Mouse (Mus musculus): Measurements from ENCODE around the gene Mrc2.

The Mrc2 gene

DNA sequence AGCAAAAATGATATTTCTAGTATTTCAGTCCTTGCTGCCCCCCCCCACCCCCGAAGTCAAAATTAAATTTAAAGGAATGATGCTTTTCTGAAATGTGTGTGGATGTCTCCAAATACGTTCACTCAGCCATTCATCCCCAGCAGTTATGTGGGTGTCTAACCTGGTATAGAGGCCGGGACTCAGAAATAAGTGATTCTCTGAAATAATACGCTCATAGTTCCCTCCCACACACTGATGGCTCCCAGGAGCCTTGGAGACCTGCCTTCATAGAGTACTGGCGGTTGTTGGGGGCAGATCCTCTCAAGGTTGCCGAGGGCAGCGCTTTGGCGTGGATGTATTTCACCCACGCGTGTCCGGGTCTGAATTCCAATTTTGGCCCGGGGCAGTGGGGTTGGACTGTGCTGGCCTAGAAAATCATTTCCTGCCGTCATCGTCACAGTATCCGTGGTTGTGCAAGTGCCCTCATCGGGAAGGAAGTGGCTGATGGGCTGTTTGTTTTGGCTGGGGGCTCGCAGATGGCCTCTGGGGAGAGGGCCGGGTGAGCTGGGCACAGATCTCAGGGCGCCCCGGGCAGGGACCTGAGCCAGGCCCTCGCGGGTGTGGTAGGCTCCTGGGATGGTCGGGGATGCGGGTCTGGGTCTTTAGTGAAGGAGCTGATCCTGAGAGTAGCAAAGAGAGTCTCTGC lies 19.0 kb downstream of the Mrc2 start:
- peak; percentile 38 for DNase-seq (ENCODE audit: low spot score)

DNA sequence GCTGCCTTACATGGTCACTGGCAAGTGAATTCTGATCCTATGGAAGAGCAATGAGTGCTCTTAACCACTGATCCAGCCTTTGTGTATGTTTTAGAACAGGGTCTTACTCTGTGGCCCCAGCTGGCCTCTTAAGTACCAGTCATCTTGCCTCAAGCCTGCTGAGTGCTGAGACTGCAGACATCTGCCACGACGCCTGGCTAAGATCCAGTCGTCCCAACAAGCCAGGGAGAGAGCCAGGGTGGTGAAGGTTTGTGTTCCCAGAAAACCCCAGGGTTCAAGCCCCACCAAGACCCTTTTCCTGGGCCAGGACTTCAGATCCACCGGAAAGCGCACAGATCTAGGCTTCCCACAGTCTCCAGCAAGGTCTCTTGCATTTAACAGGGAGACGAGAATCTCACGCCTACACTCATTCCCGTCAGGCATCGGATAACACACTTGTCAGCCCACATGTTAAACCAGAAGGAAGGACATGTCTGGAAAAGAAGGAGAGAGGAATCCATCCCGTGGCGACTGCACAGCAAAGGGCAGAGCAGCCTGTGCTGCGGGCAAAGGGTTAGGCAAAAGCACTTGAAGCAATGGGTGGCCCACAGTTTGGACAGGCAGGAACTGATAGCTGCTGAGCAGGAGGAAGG lies 20.0 kb downstream of the Mrc2 start:
- no peak for DNase-seq (ENCODE audit: low spot score)

DNA sequence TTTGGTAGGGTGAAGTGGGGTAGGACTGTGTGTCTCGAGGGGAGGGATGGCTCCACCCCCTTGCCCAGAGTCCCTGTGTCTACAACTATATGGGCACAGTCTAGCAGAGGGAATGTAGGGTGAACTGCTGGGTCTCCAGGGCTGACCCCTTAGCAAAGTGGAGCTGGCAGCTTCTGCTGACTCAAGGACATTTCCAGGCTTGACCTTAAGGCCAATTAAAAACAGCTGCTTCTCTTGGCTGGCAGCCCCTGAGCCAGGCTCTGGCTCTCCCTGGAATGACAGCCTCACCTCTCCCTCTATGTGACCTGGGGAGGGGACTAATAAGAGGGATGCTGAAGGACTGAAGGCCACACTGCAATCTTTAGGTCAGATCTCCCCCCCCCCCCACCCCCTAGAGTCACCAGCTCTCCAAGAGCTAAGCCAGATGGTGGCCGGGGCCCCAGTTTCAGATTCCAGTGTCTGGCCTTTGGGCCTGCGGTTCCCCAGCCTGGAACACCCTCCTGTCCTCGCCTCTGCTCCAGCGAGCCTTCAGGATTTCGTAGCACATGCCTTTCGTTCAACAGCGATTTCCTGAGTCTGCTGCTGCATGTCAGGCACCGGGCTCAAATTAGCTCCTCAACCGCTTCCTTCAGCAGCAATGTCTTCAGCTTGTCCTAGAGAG lies 20.7 kb downstream of the Mrc2 start:
- no peak for DNase-seq (ENCODE audit: low spot score)

DNA sequence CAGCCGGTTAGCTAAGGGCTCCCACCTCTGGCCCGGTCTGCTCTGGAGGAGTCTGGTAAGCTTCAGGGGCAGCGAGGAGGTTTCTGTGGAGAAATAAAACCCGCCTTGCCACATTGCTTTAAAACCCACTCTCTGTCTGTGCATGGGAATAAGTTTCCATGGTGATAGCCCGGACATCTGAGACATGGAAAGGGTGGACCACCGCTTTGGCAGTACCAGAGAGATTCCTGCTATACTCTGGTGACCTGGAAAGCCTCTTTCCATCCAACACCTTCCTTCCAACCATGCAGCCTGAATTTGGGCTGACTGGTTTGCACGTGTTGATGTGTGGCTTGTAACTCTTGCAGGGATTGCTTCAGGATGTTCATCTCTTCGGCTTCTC lies 21.2 kb downstream of the Mrc2 start:
- DNase-seq (ENCODE audit: low spot score) = no peak

DNA sequence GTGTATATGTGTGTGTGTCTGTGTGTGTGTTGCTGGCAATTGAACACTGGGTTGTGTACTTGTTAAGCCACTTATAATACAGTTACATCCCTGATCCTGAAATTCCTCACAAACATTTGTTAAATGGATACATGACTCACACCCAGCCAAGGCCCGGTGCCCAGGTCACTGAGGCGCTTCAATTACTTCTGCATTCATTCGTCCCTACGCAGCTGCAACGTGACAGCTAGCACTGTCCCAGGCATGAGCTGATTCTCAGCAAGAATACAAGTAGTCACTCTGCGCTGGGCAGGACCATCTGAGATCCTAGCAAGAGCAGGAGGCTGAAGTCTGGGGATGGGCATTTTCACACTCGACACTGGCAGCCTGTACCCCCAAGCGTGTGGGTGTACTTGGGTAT lies 22.9 kb downstream of the Mrc2 start:
- DNase-seq (ENCODE audit: low spot score) = no peak

DNA sequence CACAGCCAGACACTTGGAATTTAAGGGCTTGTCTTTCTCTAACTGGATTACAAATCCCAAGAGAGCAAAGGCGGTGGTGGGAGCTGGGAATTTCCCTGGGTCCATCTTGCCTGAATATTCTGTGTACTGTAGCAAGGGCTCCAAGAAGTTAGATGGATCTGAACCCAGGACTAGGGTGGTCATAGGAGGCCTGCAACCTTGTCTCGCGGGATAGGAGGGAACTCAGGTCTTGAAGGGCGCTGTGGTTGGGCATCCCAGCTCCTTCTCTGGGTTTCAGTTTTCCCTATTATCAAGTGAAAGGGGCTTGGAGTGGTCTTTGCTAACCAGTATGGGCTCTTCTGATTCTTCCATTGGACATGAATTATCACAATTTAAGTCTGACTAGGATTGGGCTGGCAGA lies 23.7 kb downstream of the Mrc2 start:
- no peak for DNase-seq (ENCODE audit: low spot score)

DNA sequence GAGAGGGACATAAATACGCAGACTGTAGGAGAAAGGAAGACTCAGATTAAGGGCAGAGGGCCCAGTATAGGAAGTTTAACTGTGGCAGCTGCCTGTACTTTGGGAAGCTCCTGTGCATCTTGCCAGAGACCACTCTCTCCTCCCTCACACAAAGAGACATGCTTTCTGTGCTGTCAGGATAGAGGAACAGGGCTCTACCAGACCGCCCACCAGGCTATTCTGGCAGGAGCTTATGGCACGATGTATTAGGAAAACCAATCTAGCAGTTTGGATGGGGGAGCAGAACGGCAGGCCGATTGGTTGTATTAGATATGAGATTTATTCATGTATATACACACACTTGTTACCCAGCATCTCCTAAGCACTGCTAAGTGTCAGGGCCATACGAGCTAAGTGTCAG lies 25.3 kb downstream of the Mrc2 start:
- DNase-seq (ENCODE audit: low spot score) = no peak

DNA sequence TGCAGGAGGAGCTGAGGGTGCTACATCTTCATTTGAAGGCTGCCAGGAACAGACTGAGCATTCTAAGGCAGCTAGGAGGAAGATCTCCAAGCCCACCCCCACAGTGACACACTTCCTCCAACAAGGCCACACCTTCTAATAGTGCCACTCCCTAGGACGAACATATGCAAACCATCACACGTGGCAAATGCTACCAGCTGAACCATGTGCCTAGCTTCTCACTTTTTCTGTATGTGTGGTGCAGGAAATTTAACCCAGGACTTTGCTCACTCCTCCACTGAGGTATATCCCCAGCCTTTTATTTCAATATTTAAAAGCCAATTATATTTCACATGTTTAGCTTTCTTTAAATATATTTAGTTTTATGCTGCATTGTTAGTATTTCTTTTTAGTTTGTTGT lies 28.6 kb downstream of the Mrc2 start:
- DNase-seq (ENCODE audit: low spot score) = no peak

DNA sequence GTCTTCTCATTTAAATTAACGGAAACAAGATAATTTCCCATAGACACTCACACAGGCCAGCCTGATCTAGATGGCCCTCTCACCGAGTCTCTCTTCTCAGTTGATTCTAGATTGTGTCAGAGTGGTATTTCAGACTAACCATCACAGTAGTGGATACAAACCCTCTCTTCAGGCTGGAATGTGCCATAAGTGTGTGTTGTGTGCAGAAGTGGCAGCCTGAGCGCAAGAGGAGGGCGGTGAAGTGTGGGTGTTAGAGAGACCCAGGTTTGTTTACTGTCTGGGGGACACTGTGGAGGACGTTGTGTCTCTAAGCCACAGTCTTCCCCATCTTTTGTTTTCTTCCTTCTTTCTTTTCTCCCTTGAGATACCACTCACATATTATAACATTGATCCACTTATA lies 31.1 kb downstream of the Mrc2 start:
- DNase-seq (ENCODE audit: low spot score) = no peak

DNA sequence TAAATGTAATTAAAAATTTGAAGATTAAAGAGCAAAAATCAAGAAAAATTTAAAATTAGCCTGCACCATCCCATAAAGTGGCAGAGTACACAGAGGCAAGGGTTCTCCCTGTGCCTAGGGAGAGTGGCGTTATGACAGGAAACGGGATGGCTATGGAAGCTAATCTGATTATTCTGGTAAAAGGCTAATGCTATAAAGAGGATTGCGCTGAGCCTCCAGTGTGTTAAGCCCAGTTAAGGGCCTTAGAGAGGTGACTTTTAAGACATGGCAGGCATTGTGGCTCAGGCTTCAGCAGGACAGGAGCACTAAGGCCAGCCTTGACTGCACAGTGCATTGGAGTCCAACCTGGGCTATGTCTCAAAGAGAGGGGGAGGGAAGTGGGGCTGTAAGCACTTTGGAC lies 34.7 kb downstream of the Mrc2 start:
- no peak for DNase-seq (ENCODE audit: low spot score)

DNA sequence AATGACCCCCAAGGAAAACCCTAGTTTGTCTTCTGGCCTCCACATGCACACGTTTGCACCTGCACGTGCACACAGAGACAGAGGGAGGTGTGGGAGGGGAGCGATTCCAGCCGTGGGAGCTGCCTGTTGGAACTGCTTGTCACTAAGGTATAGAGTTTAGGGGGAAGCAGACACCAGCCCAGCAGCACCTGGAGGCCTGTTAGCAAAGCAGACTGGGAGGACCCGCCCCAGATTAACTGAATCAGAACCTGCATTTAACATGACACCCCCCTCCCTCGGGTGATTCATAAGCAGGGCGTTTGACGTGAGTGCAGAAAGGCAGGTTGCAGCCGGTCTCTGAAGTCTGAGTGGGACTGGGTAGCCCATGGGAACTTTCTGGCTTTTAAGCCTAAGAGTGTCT lies 37.5 kb downstream of the Mrc2 start:
- DNase-seq (ENCODE audit: low spot score) = no peak

DNA sequence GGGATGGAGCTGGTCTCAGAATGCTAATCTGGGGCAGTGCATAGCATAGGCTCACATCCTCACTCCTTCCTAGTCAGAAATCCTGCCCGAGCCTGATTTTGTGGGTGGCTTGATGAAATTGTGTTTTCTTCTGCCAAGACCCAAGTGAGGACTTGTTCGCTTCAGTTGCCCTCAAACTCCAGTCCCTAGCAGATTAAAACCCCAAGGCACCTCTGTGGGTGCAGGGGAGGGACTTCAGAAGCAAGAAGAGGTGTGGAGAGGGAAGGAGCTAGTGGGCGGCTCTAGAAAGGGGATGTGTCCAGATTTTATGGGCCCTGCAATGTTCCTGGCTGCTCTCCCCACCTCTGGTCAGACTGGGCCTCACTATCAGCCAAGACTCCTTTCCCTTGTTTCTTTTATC lies 38.7 kb downstream of the Mrc2 start:
- DNase-seq (ENCODE audit: low spot score) = no peak

DNA sequence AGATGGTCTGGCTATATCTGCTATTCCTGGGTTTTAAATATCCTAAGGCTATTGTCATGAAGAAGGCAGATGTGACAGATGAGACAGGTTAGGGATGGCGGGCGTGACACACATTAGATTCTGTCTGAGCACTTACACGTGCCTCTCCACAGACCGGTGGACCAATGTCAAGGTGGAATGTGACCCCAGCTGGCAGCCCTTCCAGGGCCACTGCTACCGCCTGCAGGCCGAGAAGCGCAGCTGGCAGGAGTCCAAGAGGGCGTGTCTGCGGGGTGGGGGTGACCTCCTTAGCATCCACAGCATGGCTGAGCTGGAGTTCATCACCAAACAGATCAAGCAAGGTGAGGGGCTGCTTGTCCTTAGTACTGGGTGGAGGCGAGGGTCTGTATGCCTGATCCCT lies 39.3 kb downstream of the Mrc2 start:
- DNase-seq (ENCODE audit: low spot score) = no peak

DNA sequence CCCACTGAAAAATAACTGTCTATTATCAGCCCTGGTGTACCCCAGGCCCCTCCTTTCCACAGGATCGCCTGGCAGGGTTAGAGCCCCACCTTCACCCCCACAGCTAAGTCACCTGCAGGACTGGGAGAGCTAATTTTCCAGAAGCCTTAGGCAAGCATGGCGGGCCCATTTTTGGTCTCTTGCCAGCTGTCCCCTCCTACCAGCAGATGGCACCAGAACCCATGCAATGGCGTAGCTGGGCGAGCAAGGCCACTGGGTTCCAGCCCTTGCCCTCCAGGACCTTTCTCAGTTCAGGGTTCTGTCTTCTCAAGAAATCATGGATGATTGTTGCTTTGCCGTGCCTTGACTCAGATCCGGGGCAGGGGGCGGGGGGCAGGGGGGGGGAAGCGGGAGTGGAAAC lies 40.0 kb downstream of the Mrc2 start:
- peak; percentile 62 for DNase-seq (ENCODE audit: low spot score)

DNA sequence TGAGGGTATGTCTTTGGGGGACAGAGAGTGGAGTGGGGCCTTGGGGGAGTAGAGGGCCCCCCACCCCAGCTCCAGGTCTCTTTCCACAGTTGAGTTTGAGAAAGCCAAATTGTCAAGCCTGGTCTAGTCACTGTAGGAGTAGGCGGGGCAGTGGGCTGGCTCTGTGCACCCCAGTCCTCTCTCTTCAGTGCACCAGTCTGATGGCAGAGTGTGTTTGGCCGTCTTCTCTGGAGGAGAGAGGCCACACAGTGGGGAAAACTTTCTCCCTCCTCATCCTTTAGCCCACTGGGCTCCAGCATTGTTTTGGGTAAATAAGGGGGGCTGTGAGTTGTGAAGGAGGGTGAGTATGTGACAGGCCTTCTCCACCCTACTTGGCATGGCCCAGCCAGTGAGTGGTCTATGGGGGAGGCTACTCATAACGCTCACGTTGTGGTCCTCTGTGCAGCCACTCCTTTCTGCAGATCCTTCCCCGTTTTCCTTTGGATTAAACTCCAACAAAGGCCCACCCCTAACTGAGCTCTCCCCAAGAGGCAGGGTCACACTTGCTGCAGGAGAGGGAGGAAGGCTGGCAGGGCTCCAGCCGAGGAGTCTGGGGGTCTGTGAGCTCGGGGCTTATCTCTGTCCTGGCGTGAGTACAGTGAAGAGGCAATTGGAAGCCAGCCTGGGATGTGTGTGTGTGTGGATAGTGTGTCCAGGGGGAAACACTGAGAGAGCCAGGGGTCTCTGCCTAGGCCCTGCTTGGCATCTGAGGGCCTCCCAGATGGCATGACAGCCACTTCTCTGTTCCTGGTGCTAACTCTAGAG lies 41.6 kb downstream of the Mrc2 start:
- no peak for DNase-seq (ENCODE audit: low spot score)

DNA sequence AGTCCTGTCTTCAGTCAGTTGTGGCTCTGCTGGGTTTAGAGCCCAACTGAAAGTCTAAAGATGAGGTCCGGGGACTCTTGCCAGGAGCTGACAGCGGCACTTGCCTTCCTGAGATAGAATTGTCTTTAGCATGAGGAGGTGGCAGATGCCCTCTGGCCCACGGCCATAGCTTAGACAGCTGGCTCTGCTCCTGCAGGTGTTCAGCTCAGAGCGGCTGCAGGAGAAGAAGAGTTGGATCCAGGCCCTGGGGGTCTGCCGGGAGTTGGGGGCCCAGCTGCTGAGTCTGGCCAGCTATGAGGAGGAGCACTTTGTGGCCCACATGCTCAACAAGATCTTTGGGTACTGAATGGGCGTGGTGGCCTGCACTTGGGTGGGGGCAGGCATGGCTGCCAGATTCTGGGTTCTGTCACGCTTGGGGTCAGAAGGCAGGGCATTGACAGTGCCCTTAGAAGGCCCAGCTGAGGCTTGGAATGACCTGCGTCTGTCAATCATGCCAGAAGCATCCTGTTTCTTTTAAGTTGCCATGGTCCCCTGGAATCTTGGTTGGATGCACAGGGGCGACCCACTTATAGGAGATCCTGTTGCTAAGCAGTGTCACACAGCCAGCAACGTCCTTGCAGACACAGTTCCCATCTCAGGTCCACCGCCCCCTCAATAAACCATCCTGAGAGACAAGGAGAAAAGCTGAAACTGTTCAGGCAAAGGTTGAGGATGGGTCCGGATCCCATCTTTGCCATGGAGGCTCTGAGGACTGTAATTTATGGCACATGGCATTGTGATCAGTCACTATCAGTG lies 46.4 kb downstream of the Mrc2 start:
- no peak for DNase-seq (ENCODE audit: low spot score)

DNA sequence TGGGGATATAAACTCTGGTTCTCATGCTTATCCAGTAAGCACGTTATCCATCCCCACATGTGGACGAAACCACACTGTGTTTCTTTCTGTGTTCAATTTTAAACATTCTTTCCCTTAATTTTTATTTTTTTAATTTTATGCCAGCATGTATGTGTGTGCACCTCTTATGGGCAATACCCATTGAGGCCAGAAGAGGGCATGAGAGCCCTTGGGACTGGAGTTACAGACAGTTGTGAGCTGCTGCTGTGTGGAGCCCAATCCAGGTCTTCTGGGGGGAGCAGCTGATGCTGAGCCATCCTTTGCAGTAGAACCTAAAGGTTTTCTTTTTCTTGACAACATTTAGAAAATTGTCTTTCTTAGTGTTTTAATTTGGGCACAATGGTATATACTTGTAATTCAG lies 52.8 kb downstream of the Mrc2 start:
- no peak for DNase-seq (ENCODE audit: low spot score)

DNA sequence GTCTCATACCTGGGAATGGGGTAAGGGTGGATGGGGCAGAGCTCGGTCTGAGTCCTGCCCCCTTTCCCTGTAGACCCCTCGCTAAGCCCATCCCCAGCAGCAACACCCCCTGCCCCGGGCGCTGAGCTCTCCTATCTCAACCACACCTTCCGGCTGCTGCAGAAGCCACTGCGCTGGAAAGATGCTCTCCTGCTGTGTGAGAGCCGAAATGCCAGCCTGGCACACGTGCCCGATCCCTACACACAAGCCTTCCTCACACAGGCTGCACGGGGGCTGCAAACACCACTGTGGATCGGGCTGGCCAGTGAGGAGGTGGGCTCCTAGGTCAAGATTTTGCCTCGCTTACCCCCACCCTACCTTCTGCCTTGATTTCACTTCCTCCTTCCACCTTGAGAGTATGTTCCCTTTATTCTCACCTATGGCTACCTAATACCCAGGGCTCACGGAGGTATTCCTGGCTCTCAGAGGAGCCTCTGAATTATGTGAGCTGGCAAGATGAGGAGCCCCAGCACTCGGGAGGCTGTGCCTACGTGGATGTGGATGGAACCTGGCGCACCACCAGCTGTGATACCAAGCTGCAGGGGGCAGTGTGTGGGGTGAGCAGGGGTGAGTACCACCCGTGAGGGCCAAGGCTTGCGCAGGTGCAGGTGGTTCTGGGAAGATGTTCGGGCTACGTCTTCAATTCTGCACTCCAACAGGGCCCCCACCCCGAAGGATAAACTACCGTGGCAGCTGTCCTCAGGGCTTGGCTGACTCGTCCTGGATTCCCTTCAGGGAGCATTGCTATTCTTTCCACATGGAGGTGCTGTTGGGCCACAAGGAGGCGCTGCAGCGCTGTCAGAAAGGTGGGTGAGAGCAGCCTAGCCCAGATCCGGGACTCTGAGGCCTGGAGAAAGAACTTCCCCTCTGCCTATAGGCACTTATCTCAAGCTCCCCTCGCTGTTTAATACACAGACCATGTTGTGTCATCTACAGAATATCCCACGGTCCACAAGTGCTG lies 55.0 kb downstream of the Mrc2 start:
- DNase-seq (ENCODE audit: low spot score) = peak; percentile 86

DNA sequence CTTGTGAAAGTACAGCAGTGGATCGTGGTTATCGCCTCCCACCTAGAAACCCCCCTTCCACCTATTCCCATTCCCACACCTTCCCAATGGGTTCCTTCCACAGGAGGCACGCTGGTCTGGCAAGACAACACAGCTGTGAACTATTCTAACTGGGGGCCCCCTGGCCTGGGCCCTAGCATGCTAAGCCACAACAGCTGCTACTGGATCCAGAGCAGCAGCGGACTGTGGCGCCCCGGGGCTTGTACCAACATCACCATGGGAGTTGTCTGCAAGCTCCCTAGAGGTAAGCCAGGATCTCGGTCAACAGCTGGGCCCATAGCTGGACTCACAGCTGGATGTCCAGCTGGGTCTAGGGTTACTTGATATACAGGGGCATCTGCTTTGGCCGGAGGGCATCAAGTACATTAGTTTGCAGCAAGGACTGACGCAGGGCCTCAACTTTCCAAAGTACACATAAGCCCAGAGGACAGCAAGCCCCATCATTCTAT lies 56.1 kb downstream of the Mrc2 start:
- no peak for DNase-seq (ENCODE audit: low spot score)

DNA sequence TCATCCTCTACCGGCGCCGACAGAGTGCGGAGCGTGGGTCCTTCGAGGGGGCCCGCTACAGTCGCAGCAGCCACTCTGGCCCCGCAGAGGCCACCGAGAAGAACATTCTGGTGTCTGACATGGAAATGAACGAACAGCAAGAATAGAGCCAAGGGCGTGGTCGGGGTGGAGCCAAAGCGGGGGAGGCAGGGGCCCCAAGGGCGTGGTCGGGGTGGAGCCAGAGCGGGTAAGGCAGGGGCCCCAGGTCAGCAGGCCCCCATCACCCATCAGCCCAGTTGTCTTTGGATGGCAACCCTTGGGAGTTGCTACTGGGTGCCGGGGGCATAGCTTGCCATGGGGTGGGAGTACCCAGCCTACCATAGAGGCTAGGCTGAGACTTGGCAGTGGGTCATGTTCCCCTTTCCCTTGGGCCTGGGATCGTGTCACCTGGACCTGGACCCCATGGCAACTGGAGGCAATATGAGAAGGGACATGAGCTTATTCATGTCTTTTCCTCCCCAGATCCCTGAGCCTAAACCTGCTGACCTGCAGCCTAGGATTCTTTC lies 57.4 kb downstream of the Mrc2 start:
- DNase-seq (ENCODE audit: low spot score) = no peak

All from layer of hippocampus, adult 11-12 months (tissue).